Mouse (Mus musculus) forebrain, embryonic 11.5 days (tissue): ENCODE results near the gene Shisa5. TPM values are rescaled to one million over a fixed set of nuclear protein-coding genes. Genes with fewer than 3 reads are reported as not detected.

ENCODE experiments used
- ATAC-seq: fragments of 200-750 bp; cut with Nextera tagmentation; replicated peaks from 2 replicates; pipeline ENCODE4 v1.8.0; 2017; ENCODE audit warnings: moderate TSS enrichment; ENCODE audit not compliant: low FRiP score
- DNase-seq: peaks from one replicate; pipeline ENCODE4 v3.0.0-alpha.2; 2017; ENCODE audit warnings: low spot score
- H3K27ac ChIP-seq: fragments of 300-500 bp; sonication (generic); 2 replicates; pipeline ENCODE4 v1.5.1; 2014; ENCODE audit warnings: low read depth, low read length
- H3K27me3 ChIP-seq: fragments of 300-500 bp; sonication (generic); 2 replicates; pipeline ENCODE4 v1.6.1; 2014; ENCODE audit warnings: mild to moderate bottlenecking, low read length, mixed read lengths; ENCODE audit not compliant: control insufficient read depth, insufficient read depth
- H3K36me3 ChIP-seq: fragments of 300-500 bp; sonication (generic); 2 replicates; pipeline ENCODE4 v1.6.1; 2014; ENCODE audit warnings: mild to moderate bottlenecking, low read length, moderate library complexity, mixed read lengths; ENCODE audit not compliant: control insufficient read depth, insufficient read depth
- H3K4me1 ChIP-seq: fragments of 300-500 bp; sonication (generic); replicated peaks from 2 replicates; pipeline ENCODE4 v1.6.1; 2014; ENCODE audit warnings: low read length, mixed read lengths; ENCODE audit not compliant: control insufficient read depth, insufficient read depth
- H3K4me2 ChIP-seq: fragments of 300-500 bp; sonication (generic); 2 replicates; pipeline ENCODE4 v1.6.1; 2014; ENCODE audit warnings: low read depth, mild to moderate bottlenecking, low read length, moderate library complexity, mixed read lengths; ENCODE audit not compliant: severe bottlenecking
- H3K4me3 ChIP-seq: fragments of 300-500 bp; sonication (generic); 2 replicates; pipeline ENCODE4 v1.5.1; 2014; ENCODE audit warnings: low read depth, low read length
- H3K9ac ChIP-seq: fragments of 300-500 bp; sonication (generic); 2 replicates; pipeline ENCODE4 v1.6.1; 2014; ENCODE audit warnings: low read length
- H3K9me3 ChIP-seq: fragments of 300-500 bp; sonication (generic); 2 replicates; pipeline ENCODE4 v1.6.1; 2016; ENCODE audit warnings: low read length, mixed read lengths; ENCODE audit not compliant: control insufficient read depth
- WGBS: fragments of 180-500 bp; shearing (Covaris S2); extraction: QIAGEN DNeasy Blood & Tissue Kit; methylation state at CpG from one replicate; pipeline ENCODE4 v1.1.7; 2014; 5-methylcytosine and 5-hydroxymethylcytosine counted together
- polyA plus RNA-seq: library from polyadenylated mRNA; unstranded; fragments of >200 nt; fragmentation: Nextera tagmentation; extraction: Ambion mirVana; gene quantifications from 2 replicates; pipeline ENCODE4 v1.2.1, GENCODE M21; 2014

The Shisa5 gene
- polyA plus RNA-seq, 1 experiment from 2014 or later = 30.4 TPM

GRCm38 (mm10) chr9:109010316-109010690 is 28.1 kb upstream of the Shisa5 start:
- WGBS = 92% methylated on average over 14 of the region's 14 CpGs
- Histone ChIP-seq H3K27me3 (no peaks in the 10 kb centered on the region), H3K36me3 (no peaks in the 10 kb centered on the region), H3K4me1 (no peaks in the 10 kb centered on the region; the same call in 1 of the 2 replicates), H3K4me2 (no peak overlapping the region), H3K4me3 (no peak overlapping the region), H3K27ac (no peak overlapping the region), H3K9ac (no peak overlapping the region), H3K9me3 (no peaks in the 10 kb centered on the region)
- no peak for ATAC-seq
- no peak for DNase-seq

DNA sequence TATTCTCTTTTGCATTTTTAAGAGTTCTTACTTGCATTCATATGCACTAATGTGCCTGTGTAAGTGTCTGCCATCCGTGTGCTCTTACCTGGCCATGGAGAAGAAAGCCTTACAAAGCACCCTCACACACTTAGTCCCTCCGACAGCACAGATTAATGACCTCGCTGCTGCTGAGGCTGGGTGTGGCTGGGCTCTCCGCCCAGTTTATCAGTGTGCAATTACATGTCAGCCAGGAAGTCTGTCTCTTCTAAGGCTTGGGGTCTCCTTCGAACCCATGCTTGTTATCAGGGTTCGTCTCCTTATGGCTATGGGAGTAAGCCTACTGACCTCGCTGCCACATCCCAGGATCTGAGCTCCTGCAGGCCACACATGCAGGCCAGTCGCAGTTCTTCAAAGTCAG is 23.0 kb upstream of the Shisa5 start:
- H3K9me3 ChIP-seq = no peaks in the 10 kb centered on the region
- no peak overlapping the region for H3K9ac ChIP-seq
- no peak overlapping the region for H3K4me3 ChIP-seq
- no peaks in the 10 kb centered on the region for H3K4me1 ChIP-seq
- ATAC-seq = no peak
- H3K27me3 ChIP-seq = no peaks in the 10 kb centered on the region
- WGBS = 83% methylated on average over 8 of the region's 8 CpGs
- no peak for DNase-seq
- no peak overlapping the region for H3K4me2 ChIP-seq
- no peaks in the 10 kb centered on the region for H3K36me3 ChIP-seq
- no peak overlapping the region for H3K27ac ChIP-seq

- Histone ChIP-seq H3K4me1 (no peaks in the 10 kb centered on the region), H3K27me3 (no peaks in the 10 kb centered on the region), H3K36me3 (no peaks in the 10 kb centered on the region), H3K4me3 (no peak overlapping the region), H3K27ac (no peak overlapping the region), H3K9me3 (no peaks in the 10 kb centered on the region), H3K9ac (no peak overlapping the region), H3K4me2 (no peak overlapping the region)
- 76% methylated on average over 11 of the region's 11 CpGs for WGBS
- no peak for ATAC-seq
- DNase-seq = no peak
Measured at GRCm38 (mm10) chr9:109016973-109017604, 21.3 kb upstream of the Shisa5 start.

GRCm38 (mm10) chr9:109021428-109021827 is 16.9 kb upstream of the Shisa5 start:
- Histone ChIP-seq H3K4me1 (no peaks in the 10 kb centered on the region), H3K9me3 (no peaks in the 10 kb centered on the region), H3K27me3 (no peaks in the 10 kb centered on the region), H3K36me3 (no peaks in the 10 kb centered on the region), H3K4me2 (no peak overlapping the region), H3K4me3 (no peak overlapping the region), H3K9ac (no peak overlapping the region), H3K27ac (no peak overlapping the region)
- DNase-seq (no peak), ATAC-seq (no peak)
- 90% methylated on average over 4 of the region's 4 CpGs for WGBS

DNA sequence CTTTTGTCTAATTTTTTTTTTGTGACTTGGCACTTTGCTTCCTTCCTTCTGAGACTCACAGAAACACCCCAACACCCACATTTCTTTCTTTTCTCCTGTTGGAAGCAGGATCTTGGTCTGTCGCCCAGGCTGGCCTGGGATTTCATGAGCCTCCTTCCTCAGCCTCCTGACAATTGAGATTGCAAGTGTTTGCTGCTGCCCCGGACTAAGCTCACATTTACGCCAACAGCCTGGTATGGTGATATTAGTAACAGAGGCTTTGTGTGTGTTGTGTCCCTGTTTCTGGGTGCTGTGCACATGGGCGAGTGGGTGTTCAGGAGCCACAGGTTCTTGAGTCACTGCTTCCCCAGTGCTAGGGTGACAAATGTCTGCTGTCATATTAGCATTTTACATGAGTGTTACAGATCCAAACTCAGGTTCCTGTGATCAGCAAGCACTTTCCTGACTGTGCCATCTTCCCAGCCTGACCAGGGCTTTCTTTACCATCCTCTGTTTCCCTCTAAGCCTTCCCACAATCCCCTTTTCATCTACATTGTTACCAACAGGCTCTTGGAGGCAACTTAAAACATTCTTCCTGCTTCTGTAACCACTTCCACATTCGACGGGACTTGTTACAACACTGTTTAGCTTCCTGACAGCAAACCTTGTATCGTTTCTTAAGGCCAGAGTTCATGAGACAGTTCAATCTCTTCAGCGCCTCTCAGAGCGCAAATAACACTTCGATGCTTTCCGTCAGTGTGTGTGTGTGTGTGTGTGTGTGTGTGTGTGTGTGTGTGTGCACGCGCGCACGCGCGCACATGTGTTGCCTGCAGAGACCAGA is 15.3 kb upstream of the Shisa5 start:
- 91% methylated on average over 17 of the region's 17 CpGs for WGBS
- H3K4me3 ChIP-seq = no peak overlapping the region
- no peaks in the 10 kb centered on the region for H3K9me3 ChIP-seq
- H3K36me3 ChIP-seq = no peaks in the 10 kb centered on the region
- DNase-seq (no peak), ATAC-seq (no peak)
- H3K4me2 ChIP-seq = no peak overlapping the region
- no peaks in the 10 kb centered on the region for H3K4me1 ChIP-seq
- no peaks in the 10 kb centered on the region for H3K27me3 ChIP-seq
- no peak overlapping the region for H3K9ac ChIP-seq
- no peak overlapping the region for H3K27ac ChIP-seq

- no peak for DNase-seq
- Histone ChIP-seq H3K4me1 (no peaks in the 10 kb centered on the region), H3K36me3 (no peaks in the 10 kb centered on the region), H3K9ac (no peak overlapping the region), H3K4me3 (no peak overlapping the region), H3K27me3 (no peaks in the 10 kb centered on the region), H3K27ac (no peak overlapping the region), H3K9me3 (no peaks in the 10 kb centered on the region), H3K4me2 (no peak overlapping the region)
- WGBS = 90% methylated on average over 8 of the region's 8 CpGs
- no peak for ATAC-seq
Measured at GRCm38 (mm10) chr9:109027521-109027920, 10.8 kb upstream of the Shisa5 start.

- WGBS = 89% methylated on average over 3 of the region's 3 CpGs
- Histone ChIP-seq H3K4me2 (no peak overlapping the region), H3K4me1 (no peaks in the 10 kb centered on the region), H3K4me3 (no peak overlapping the region), H3K9ac (no peak overlapping the region), H3K27ac (no peak overlapping the region), H3K9me3 (no peaks in the 10 kb centered on the region), H3K27me3 (no peaks in the 10 kb centered on the region), H3K36me3 (no peaks in the 10 kb centered on the region)
- no peak for ATAC-seq
- no peak for DNase-seq
Measured at GRCm38 (mm10) chr9:109028421-109028820, 9.9 kb upstream of the Shisa5 start.

DNA sequence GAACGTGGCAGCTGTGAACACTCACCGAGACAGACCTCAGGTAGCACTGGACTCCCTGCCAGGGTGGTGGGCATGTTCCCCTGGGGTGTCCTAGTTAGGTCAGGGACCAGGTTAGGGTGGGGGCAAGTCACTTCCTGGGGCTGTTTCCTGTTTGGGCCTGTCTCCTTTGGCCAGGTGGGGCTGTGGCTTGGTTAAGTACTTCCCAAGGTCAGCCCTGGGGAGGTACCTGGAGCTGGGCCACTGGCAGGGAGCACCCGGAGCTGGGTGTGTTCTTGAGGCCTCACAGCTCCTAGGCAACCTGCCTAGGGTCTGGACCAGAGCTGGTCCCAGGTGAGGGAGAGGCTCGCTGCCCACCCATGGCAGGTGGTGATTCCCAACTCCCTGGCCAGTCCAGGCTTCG is 9.4 kb upstream of the Shisa5 start:
- 84% methylated on average over 5 of the region's 5 CpGs for WGBS
- DNase-seq (no peak), ATAC-seq (no peak)
- H3K4me3 ChIP-seq = no peak overlapping the region
- no peaks in the 10 kb centered on the region for H3K9me3 ChIP-seq
- H3K36me3 ChIP-seq = no peaks in the 10 kb centered on the region
- no peaks in the 10 kb centered on the region for H3K4me1 ChIP-seq
- H3K9ac ChIP-seq = no peak overlapping the region
- H3K27me3 ChIP-seq = no peaks in the 10 kb centered on the region
- no peak overlapping the region for H3K4me2 ChIP-seq
- no peak overlapping the region for H3K27ac ChIP-seq

DNA sequence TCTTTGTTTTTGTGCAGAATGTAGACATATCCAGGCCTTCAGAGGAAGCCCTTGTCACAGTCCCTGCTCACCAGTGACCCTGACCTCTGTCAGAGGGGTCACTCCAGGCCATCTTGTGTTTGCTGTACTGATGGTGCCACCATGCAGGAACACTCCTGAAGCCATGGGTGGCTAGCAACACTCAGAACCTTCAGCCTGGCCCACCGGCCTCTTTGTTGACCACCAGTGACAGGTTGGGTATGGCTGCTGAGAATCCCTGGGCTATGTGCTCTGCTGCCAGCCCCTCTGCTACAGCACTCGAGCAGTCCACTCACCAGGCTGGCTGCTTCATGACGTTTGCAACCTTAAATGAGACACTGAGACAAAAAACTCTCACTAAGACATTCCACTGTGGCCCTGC is 8.1 kb upstream of the Shisa5 start:
- H3K4me1 ChIP-seq = no peaks in the 10 kb centered on the region
- WGBS = 81% methylated on average over 3 of the region's 3 CpGs
- no peak overlapping the region for H3K27ac ChIP-seq
- no peak overlapping the region for H3K9ac ChIP-seq
- DNase-seq = no peak
- no peak overlapping the region for H3K4me2 ChIP-seq
- no peaks in the 10 kb centered on the region for H3K9me3 ChIP-seq
- H3K4me3 ChIP-seq = no peak overlapping the region
- ATAC-seq = no peak
- H3K27me3 ChIP-seq = no peaks in the 10 kb centered on the region
- no peaks in the 10 kb centered on the region for H3K36me3 ChIP-seq
